Mouse (Mus musculus) gonadal fat pad, adult 2 months (tissue): ENCODE results near the gene Naga. TPM values are rescaled to one million over a fixed set of nuclear protein-coding genes. Genes with fewer than 3 reads are reported as not detected.
A peak's percentile ranks its signal among the peaks of the same experiment; 100 is the strongest.

ENCODE experiments used
- DNase-seq: peaks from one replicate; pipeline ENCODE4 v3.0.0-alpha.2; 2012; ENCODE audit warnings: low read depth
- polyA plus RNA-seq: library from polyadenylated mRNA; depleted of rRNA; stranded (reverse); fragments of >200 nt; gene quantifications from 2 replicates; pipeline ENCODE4 v1.2.3, GENCODE M21; 2012; rRNA removed

The Naga gene
- polyA plus RNA-seq, 1 experiment = 123 TPM

- no peak for DNase-seq
Measured at GRCm38 (mm10) chr15:82339150-82339549, 425 bp upstream of the Naga start.

DNA sequence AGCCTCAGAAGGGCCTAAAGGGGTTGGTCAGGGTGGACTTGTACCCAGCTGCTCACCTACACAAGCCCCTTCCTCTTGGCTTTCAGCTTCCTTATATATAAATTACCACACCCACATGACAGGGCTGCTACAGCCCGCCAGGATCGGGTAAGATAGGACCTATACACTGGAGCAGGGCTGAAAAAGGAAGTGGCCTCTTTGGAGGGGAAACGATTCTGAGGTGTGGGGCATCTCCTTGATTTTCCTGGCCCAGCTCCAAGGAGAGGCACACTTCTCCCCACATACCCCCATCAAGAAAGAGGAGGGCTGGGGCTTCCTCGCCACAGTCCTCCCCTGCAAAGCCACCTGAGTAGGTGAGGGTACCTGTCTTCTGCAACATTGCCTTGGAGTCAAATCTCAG is 850 bp downstream of the Naga start:
- DNase-seq = no peak

DNA sequence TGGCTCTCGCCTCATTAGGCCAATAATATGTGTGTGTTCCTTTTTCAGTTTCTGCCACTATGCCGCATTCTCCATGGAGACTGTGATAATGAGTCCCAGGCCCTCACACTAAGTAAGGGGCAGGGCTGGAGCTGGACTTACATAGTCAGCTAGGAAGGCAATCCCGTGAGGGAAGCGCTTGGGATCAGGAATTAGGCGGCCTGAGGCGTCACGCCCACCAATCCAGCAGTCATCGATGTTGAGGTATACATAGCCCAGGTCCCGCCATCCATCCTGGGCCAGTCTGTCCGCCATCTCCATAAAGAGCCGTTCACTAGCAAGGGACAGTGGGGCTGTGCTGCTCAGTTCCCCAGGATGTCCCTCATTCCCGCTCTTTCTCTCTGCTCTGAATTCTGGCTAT is 2.1 kb downstream of the Naga start:
- no peak for DNase-seq

- DNase-seq = no peak
Measured at GRCm38 (mm10) chr15:82335194-82335593, 3.5 kb downstream of the Naga start.

DNA sequence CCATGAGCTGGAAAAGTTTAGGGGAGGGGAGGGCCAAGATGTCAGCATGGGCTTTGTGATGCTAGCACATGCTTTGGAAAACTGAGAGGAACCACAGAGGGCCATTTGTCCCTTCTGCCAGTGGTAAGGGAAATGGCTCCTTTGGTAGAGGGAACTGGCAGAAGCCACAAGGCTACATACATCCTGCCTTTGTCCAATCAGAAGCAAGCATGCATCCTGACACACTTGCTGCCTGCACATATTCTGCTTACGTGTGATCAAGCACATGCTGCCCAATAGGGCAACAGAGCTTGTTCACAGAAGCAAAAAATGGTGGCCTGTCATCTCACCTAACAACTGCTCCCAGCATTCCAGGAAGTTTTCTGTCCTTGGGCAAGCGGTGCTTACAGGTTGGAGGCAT is 13.3 kb downstream of the Naga start:
- DNase-seq = no peak

GRCm38 (mm10) chr15:82322195-82322594 is 16.5 kb downstream of the Naga start:
- no peak for DNase-seq

- DNase-seq = no peak
Measured at GRCm38 (mm10) chr15:82319613-82320012, 19.1 kb downstream of the Naga start.

- peak; percentile 90 for DNase-seq
Measured at GRCm38 (mm10) chr15:82317839-82318238, 20.9 kb downstream of the Naga start.

- DNase-seq = peak; percentile 57
Measured at GRCm38 (mm10) chr15:82308416-82308815, 30.3 kb downstream of the Naga start.

- DNase-seq = no peak
Measured at GRCm38 (mm10) chr15:82307107-82307506, 31.6 kb downstream of the Naga start.

- DNase-seq = no peak
Measured at GRCm38 (mm10) chr15:82298764-82299561, 39.8 kb downstream of the Naga start, which contains the start of gene Wbp2nl. TSS of gene Wbp2nl (plus strand) at chr15:82298954.

DNA sequence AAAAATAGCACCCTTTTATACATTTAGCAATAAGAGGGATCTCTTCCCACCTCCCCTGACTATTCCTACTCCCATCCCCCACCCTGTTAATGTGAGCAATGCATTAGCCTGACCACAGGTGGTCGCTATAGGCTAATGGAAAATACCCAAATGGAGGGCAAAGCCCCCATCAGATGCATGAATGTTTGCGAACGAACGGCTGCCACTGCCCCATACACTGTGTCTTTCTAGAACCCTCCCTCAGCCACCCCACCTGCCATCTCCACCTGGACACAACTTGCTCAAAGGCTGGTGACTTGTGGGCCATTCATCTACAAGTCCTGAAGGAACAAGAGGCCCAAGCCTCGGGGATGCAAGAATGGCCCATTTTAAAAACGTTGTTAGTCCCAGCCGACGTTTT is 44.7 kb downstream of the Naga start:
- DNase-seq = no peak

DNA sequence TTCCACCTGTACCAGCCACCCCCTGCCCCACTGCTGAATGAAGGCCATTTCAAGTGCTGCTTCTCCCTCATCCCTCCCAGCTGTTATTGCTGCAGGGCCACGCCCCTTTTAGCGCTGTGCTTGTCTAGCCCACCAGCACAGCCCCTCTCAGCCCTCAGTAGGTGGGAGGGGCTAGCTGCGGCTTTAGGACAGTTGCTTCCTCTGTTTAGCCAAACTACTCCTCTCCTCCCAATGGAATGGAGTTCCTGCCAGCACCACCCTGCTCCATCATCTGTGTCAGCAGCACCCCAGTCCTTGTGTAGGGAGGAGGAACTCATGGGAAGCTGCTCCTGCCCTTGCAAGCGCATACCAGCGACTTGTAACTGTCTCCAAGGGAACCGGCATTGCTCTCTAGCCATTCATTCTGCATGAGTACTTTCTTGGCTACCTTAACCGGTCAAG is 45.4 kb downstream of the Naga start:
- no peak for DNase-seq

DNA sequence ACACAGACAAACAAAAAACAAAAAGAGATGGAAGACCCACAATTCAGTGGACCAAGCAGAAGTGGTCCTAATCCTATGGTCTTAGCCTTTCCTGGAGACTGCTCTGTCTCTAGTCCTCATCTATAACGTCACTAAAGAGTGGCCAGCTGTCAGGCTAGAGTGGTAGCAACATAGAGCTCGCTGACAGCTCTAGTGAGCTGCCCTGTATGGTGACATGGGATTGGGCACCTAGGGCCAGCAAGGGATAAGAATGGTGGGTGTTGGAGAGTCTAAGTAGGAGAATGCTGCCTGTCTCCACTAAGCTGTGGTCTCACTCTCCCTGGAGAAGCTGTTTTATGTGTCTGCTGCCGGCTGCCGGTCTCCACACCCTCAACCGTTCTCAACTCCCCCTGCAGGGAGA is 45.9 kb downstream of the Naga start:
- no peak for DNase-seq

DNA sequence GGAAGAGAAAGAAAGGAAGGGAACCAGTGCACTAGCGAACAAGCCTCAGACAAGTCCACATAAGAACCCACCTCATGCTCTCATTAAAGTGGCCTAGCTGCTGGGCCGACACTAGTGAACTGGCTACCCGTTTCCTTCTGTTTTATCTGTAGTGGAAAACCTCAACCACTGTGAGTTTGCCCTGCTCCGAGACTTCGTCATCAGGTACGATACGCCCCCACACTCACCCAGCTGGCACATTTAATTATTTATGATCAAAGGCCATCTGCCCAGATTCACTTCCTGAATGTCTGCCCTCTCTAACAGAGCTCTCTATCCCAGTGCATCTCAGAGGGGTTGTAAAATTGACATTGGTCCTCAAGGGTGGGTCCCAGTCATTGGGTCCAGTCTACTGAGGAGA is 48.5 kb downstream of the Naga start:
- DNase-seq = no peak

DNA sequence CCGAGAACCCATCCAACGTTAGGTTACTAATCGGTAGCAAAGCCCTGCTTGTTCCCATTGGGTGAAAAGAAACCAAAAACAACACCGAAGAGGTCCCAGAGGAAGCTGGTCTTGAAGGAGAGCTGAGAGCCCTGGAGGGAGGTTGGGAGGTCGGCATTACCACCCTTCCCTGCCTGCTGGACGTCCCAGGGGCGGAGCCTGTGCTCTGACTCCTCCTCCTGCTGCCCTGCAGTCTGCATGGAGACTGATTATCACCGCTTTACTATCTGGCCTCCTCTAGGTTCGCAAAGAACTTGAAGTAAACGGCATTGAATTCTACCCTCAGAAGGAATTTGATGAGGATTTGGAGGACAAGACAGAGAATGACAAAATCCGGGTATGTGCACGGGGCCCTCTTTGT is 52.6 kb downstream of the Naga start:
- no peak for DNase-seq

GRCm38 (mm10) chr15:82280638-82281037 is 58.1 kb downstream of the Naga start:
- no peak for DNase-seq

Other genes with a start within 250 kb of the Naga start
- gene Ccdc134, start 211.0 kb downstream of the Naga start, polyA plus RNA-seq = 11.7 and 16.5 TPM in 2 replicates
- 135 and 139 TPM in 2 replicates for gene Srebf2, start 191.7 kb downstream of the Naga start, polyA plus RNA-seq
- gene Shisa8, start 126.1 kb downstream of the Naga start, polyA plus RNA-seq = 0.22 and 0.27 TPM in 2 replicates
- gene Tnfrsf13c, start 114.6 kb downstream of the Naga start, polyA plus RNA-seq = 0.19 and 0.61 TPM in 2 replicates
- gene Cenpm, start 94.2 kb downstream of the Naga start, polyA plus RNA-seq = 3.4 and 5.7 TPM in 2 replicates
- gene 1500009C09Rik, start 86.5 kb downstream of the Naga start, polyA plus RNA-seq = not detected in 2 replicates
- 1.2 and 1.3 TPM in 2 replicates for gene Sept3, start 64.0 kb downstream of the Naga start, polyA plus RNA-seq
- 0.71 and 0.73 TPM in 2 replicates for gene Wbp2nl, start 40.0 kb downstream of the Naga start, polyA plus RNA-seq
- 1.5 and 1.6 TPM in 2 replicates for gene Pheta2, start within 50 bp of the Naga start, polyA plus RNA-seq
- gene Smdt1, start within 50 bp of the Naga start, polyA plus RNA-seq = 228 and 229 TPM in 2 replicates
- 302 and 385 TPM in 2 replicates for gene Ndufa6, start 15.4 kb upstream of the Naga start, polyA plus RNA-seq
- gene Cyp2d22, start 41.3 kb upstream of the Naga start, polyA plus RNA-seq = 31.0 and 34.7 TPM in 2 replicates
- gene Cyp2d11, start 55.1 kb upstream of the Naga start, polyA plus RNA-seq = not detected in 2 replicates
- 0.14 and 1.6 TPM in 2 replicates for gene Cyp2d10, start 68.3 kb upstream of the Naga start, polyA plus RNA-seq
- 0.62 and 0.72 TPM in 2 replicates for gene Cyp2d9, start 94.5 kb upstream of the Naga start, polyA plus RNA-seq
- not detected in 2 replicates for gene Cyp2d12, start 216.1 kb upstream of the Naga start, polyA plus RNA-seq